Mouse (Mus musculus) liver, embryonic 14.5 days (tissue): ENCODE results near the gene Olfr718-ps1.

Source experiments
- CTCF ChIP-seq: IDR thresholded peaks from 2 replicates; pipeline ENCODE4 v1.5.1; 2016; ENCODE audit warnings: antibody characterized with exemption, low read depth, control low read depth
- EP300 ChIP-seq: IDR thresholded peaks from 2 replicates; pipeline ENCODE4 v1.6.1; 2016; ENCODE audit warnings: antibody characterized with exemption, low read depth

- TF ChIP-seq EP300 (no peak), CTCF (peak; percentile 36)
Observed at GRCm38 (mm10) chr5:143137580-143137979, 9.8 kb downstream of the Olfr718-ps1 start.
